Mouse (Mus musculus) hindbrain, postnatal 0 days (tissue): ENCODE data around the gene Rsrc1. TPM values are rescaled to one million over a fixed set of nuclear protein-coding genes. Genes with fewer than 3 reads are reported as not detected.

ENCODE experiments used
- ATAC-seq: fragments of 200-750 bp; cut with Nextera tagmentation; 2 replicates; pipeline ENCODE4 v1.8.0; 2017; ENCODE audit warnings: mild to moderate bottlenecking, moderate TSS enrichment, moderate library complexity
- DNase-seq: peaks from one replicate; pipeline ENCODE4 v3.0.0-alpha.2; 2015; ENCODE audit warnings: low spot score
- H3K27ac ChIP-seq: fragments of 300-500 bp; sonication (generic); 2 replicates; pipeline ENCODE4 v1.5.1; 2014; ENCODE audit warnings: mild to moderate bottlenecking
- H3K27me3 ChIP-seq: fragments of 300-500 bp; sonication (generic); 2 replicates; pipeline ENCODE4 v1.6.1; 2014; ENCODE audit warnings: low read length, mixed read lengths; ENCODE audit not compliant: insufficient read depth
- H3K36me3 ChIP-seq: fragments of 300-500 bp; sonication (generic); 2 replicates; pipeline ENCODE4 v1.6.1; 2014; ENCODE audit warnings: low read length, mixed read lengths; ENCODE audit not compliant: insufficient read depth
- H3K4me1 ChIP-seq: fragments of 300-500 bp; sonication (generic); 2 replicates; pipeline ENCODE4 v1.6.1; 2014; ENCODE audit warnings: antibody characterized with exemption, low read length, mixed read lengths; ENCODE audit not compliant: insufficient read depth
- H3K4me2 ChIP-seq: fragments of 300-500 bp; sonication (generic); 2 replicates; pipeline ENCODE4 v1.6.1; 2014; ENCODE audit warnings: low read depth, mild to moderate bottlenecking, low read length, moderate library complexity, mixed read lengths
- H3K4me3 ChIP-seq: fragments of 300-500 bp; sonication (generic); 2 replicates; pipeline ENCODE4 v1.5.1; 2014; ENCODE audit warnings: low read length
- H3K9ac ChIP-seq: fragments of 300-500 bp; sonication (generic); replicated peaks from 2 replicates; pipeline ENCODE4 v1.6.1; 2014; ENCODE audit warnings: mild to moderate bottlenecking, low read length, moderate library complexity, mixed read lengths
- H3K9me3 ChIP-seq: fragments of 300-500 bp; sonication (generic); 2 replicates; pipeline ENCODE4 v1.6.1; 2016; ENCODE audit warnings: low read length, mixed read lengths
- CTCF ChIP-seq: IDR thresholded peaks from 2 replicates; pipeline ENCODE4 v1.5.1; 2016; ENCODE audit warnings: antibody characterized with exemption, control low read depth, low read depth
- polyA plus RNA-seq: library from polyadenylated mRNA; unstranded; fragments of >200 nt; fragmentation: Nextera tagmentation; extraction: Ambion mirVana; gene quantifications from 2 replicates; pipeline ENCODE4 v1.2.1, GENCODE M21; 2015
- total RNA-seq: library from RNA; depleted of rRNA; stranded (reverse); fragments of >200 nt; gene quantifications from 2 replicates; pipeline ENCODE4 v1.2.3, GENCODE M21; 2014; rRNA removed

Gene Rsrc1
- total and polyA plus RNA-seq, 2 experiments from 2014 or later: 24.1 to 33.3 TPM

DNA sequence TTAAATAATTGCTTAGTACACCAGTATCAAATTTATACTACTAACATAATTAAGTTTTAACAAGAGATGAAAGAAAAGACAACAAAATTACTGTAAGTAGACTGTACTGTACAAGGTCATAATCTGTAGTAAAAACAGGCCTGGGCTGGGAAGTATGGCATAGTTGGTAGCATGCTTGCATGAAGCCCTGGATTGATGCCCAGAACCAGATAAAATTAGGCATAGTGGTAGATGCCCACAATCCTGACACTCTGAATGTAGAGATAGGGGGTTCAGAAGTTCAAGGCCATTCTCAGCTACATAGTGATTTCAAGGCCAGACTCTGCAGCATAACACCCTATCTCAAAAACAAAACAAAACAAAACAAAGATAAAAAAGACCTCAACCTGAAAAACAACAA, 397.0 kb downstream of the Rsrc1 start:
- Histone ChIP-seq H3K27me3 (no peaks in the 10 kb centered on the region), H3K4me2 (no peak overlapping the region), H3K36me3 (no peaks in the 10 kb centered on the region), H3K4me3 (no peak overlapping the region), H3K9ac (no peak overlapping the region), H3K4me1 (0 out of 2 replicates have a peak, but pooled peaks cover 4% of the 10 kb centered on the region), H3K9me3 (no peaks in the 10 kb centered on the region), H3K27ac (no peak overlapping the region)
- ATAC-seq (no peak), DNase-seq (no peak)
- TF ChIP-seq CTCF: no peak

Other genes with a start within 250 kb of the Rsrc1 start
- gene Shox2, start 381 bp downstream of the Rsrc1 start, total RNA-seq: 24.0 and 33.2 TPM in 2 replicates
- 13.8 and 17.6 TPM in 2 replicates for gene Shox2, start 381 bp downstream of the Rsrc1 start, polyA plus RNA-seq